Mouse (Mus musculus) MEL (cell line): ENCODE data around the gene Trmt1. TPM values are rescaled to one million over a fixed set of nuclear protein-coding genes. Genes with fewer than 3 reads are reported as not detected.
A peak's percentile ranks its signal among the peaks of the same experiment; 100 is the strongest.

Source experiments
- DNase-seq: peaks from one replicate; pipeline ENCODE4 v3.0.0; 2011; ENCODE audit warnings: low read depth, low spot score
- H3K27ac ChIP-seq: 2 replicates; pipeline ENCODE4 v1.5.1; 2012; ENCODE audit warnings: low read depth, mild to moderate bottlenecking, control low read depth, low read length, moderate library complexity; ENCODE audit not compliant: control insufficient read depth
- H3K27me3 ChIP-seq, 2 experiments: fragments of 150-350 bp in 1 of 2; sonication (generic) in 1 of 2; 2 replicates each; pipeline ENCODE4 v1.6.1; 2012; ENCODE audit warnings: low read length in 2 of 2, mild to moderate bottlenecking in 2 of 2, improper control_type of control experiment in 1 of 2, moderate library complexity in 1 of 2; ENCODE audit not compliant: insufficient read depth in 2 of 2, control insufficient read depth in 1 of 2
- H3K36me3 ChIP-seq, 2 experiments: 2 replicates each; pipeline ENCODE4 v1.6.1; 2012 to 2014; ENCODE audit warnings: low read length in 2 of 2, improper control_type of control experiment in 1 of 2, inconsistent platforms in 1 of 2, mild to moderate bottlenecking in 1 of 2; ENCODE audit not compliant: insufficient read depth in 2 of 2, control insufficient read depth in 1 of 2
- H3K4me1 ChIP-seq, 2 experiments: fragments of 150-350 bp in 1 of 2; sonication (generic) in 1 of 2; 2 replicates each; pipeline ENCODE4 v1.6.1; 2012; ENCODE audit warnings: low read length in 2 of 2, improper control_type of control experiment in 1 of 2, mild to moderate bottlenecking in 1 of 2; ENCODE audit not compliant: insufficient read depth in 2 of 2, control insufficient read depth in 1 of 2
- H3K4me3 ChIP-seq, 2 experiments: fragments of 150-350 bp in 1 of 2; sonication (generic) in 1 of 2; 2 replicates each; pipeline ENCODE4 v1.5.1; 2012; ENCODE audit warnings: low read depth in 2 of 2, low read length in 2 of 2, mild to moderate bottlenecking in 2 of 2, moderate library complexity in 2 of 2, control low read depth in 1 of 2, improper control_type of control experiment in 1 of 2; ENCODE audit not compliant: control insufficient read depth in 1 of 2, insufficient read depth in 1 of 2
- H3K79me2 ChIP-seq: 2 replicates; pipeline ENCODE4 v1.6.1; 2012; ENCODE audit warnings: mild to moderate bottlenecking, low read length, moderate library complexity; ENCODE audit not compliant: control insufficient read depth, poor library complexity, insufficient read depth
- H3K9ac ChIP-seq: 2 replicates; pipeline ENCODE4 v1.6.1; 2012; ENCODE audit warnings: low read depth, mild to moderate bottlenecking, control low read depth, low read length, moderate library complexity; ENCODE audit not compliant: control insufficient read depth, poor library complexity, severe bottlenecking
- H3K9me3 ChIP-seq: fragments of 150-350 bp; sonication (generic); replicated peaks from 2 replicates; pipeline ENCODE4 v1.6.1; 2012; ENCODE audit warnings: mild to moderate bottlenecking, low read length, improper control_type of control experiment, moderate library complexity; ENCODE audit not compliant: insufficient read depth
- CHD2 ChIP-seq: IDR thresholded peaks from 2 replicates; pipeline ENCODE4 v1.6.1; 2011; ENCODE audit warnings: low read length, improper control_type of control experiment
- CTCF ChIP-seq, 3 experiments: IDR thresholded peaks in 2 of 3; conservative IDR thresholded peaks in 1 of 3; 2 replicates each; pipeline ENCODE4 v1.5.1; 2011 to 2012; ENCODE audit warnings: low read length in 3 of 3, low read depth in 2 of 3, mild to moderate bottlenecking in 2 of 3, improper control_type of control experiment in 1 of 3, inconsistent platforms in 1 of 3, mixed read lengths in 1 of 3, moderate library complexity in 1 of 3; ENCODE audit not compliant: control insufficient read depth in 1 of 3, insufficient read depth in 1 of 3, poor library complexity in 1 of 3, severe bottlenecking in 1 of 3
- ELF1 ChIP-seq: IDR thresholded peaks from 2 replicates; pipeline ENCODE4 v1.6.1; 2014; ENCODE audit warnings: low read depth, mild to moderate bottlenecking, inconsistent platforms, low read length, improper control_type of control experiment, moderate library complexity
- GATA1 ChIP-seq: IDR thresholded peaks from 2 replicates; pipeline ENCODE4 v1.6.1; 2011; ENCODE audit warnings: low read depth, low read length, improper control_type of control experiment
- KAT2A ChIP-seq: conservative IDR thresholded peaks from 2 replicates; pipeline ENCODE4 v1.6.1; 2012; ENCODE audit warnings: low read depth, low read length, improper control_type of control experiment, inconsistent platforms
- MAX ChIP-seq: IDR thresholded peaks from 2 replicates; pipeline ENCODE4 v1.6.1; 2011; ENCODE audit warnings: low read length, improper control_type of control experiment
- MXI1 ChIP-seq: IDR thresholded peaks from 2 replicates; pipeline ENCODE4 v1.6.1; 2011; ENCODE audit warnings: mild to moderate bottlenecking, low read depth, low read length, improper control_type of control experiment
- MYC ChIP-seq: IDR thresholded peaks from 2 replicates; pipeline ENCODE4 v1.6.1; 2011; ENCODE audit warnings: low read depth, mild to moderate bottlenecking, low read length, improper control_type of control experiment, moderate library complexity
- NELFE ChIP-seq: IDR thresholded peaks from 2 replicates; pipeline ENCODE4 v1.6.1; 2011; ENCODE audit warnings: low read depth, low read length, improper control_type of control experiment
- NRF1 ChIP-seq: IDR thresholded peaks from 2 replicates; pipeline ENCODE4 v1.6.1; 2014; ENCODE audit warnings: low read depth, mild to moderate bottlenecking, inconsistent platforms, low read length, improper control_type of control experiment, moderate library complexity; ENCODE audit not compliant: poor library complexity, insufficient read depth, severe bottlenecking
- POLR2A ChIP-seq, 2 experiments: IDR thresholded peaks; 2 replicates each; pipeline ENCODE4 v1.6.1; 2011 to 2012; ENCODE audit warnings: low read length in 2 of 2, mild to moderate bottlenecking in 2 of 2, control low read depth in 1 of 2, improper control_type of control experiment in 1 of 2, low read depth in 1 of 2, moderate library complexity in 1 of 2; ENCODE audit not compliant: control insufficient read depth in 1 of 2, insufficient read depth in 1 of 2, poor library complexity in 1 of 2
- RAD21 ChIP-seq: IDR thresholded peaks from 2 replicates; pipeline ENCODE4 v1.6.1; 2011; ENCODE audit warnings: mild to moderate bottlenecking, low read depth, low read length, improper control_type of control experiment
- RCOR1 ChIP-seq: IDR thresholded peaks from 2 replicates; pipeline ENCODE4 v1.6.1; 2012; ENCODE audit warnings: low read depth, mild to moderate bottlenecking, inconsistent platforms, low read length, improper control_type of control experiment
- TAL1 ChIP-seq: IDR thresholded peaks from 2 replicates; pipeline ENCODE4 v1.6.1; 2012; ENCODE audit warnings: mild to moderate bottlenecking, inconsistent platforms, low read length, moderate library complexity, mixed read lengths
- UBTF ChIP-seq: IDR thresholded peaks from 2 replicates; pipeline ENCODE4 v1.6.1; 2012; ENCODE audit warnings: low read depth, mild to moderate bottlenecking, inconsistent platforms, low read length, improper control_type of control experiment, moderate library complexity, borderline replicate concordance; ENCODE audit not compliant: insufficient read depth
- USF1 ChIP-seq: IDR thresholded peaks from 2 replicates; pipeline ENCODE4 v1.6.1; 2014; ENCODE audit warnings: low read depth, mild to moderate bottlenecking, inconsistent platforms, low read length, improper control_type of control experiment, moderate library complexity
- USF2 ChIP-seq, 2 experiments: IDR thresholded peaks; 2 replicates each; pipeline ENCODE4 v1.6.1; 2011 to 2012; ENCODE audit warnings: improper control_type of control experiment in 2 of 2, low read length in 2 of 2, borderline replicate concordance in 1 of 2, inconsistent platforms in 1 of 2, low read depth in 1 of 2, mild to moderate bottlenecking in 1 of 2; ENCODE audit not compliant: insufficient read depth in 1 of 2
- ZC3H11A ChIP-seq: IDR thresholded peaks from 2 replicates; pipeline ENCODE4 v1.6.1; 2012; ENCODE audit warnings: low read depth, mild to moderate bottlenecking, inconsistent platforms, low read length, improper control_type of control experiment
- ZKSCAN1 ChIP-seq: IDR thresholded peaks from 2 replicates; pipeline ENCODE4 v1.6.1; 2012; ENCODE audit warnings: low read depth, mild to moderate bottlenecking, inconsistent platforms, low read length, improper control_type of control experiment, moderate library complexity
- polyA plus RNA-seq, 2 experiments: library from polyadenylated mRNA; stranded (reverse) in 1 of 2; unstranded in 1 of 2; fragments of >175 nt in 1 of 2; fragments of >200 nt in 1 of 2; gene quantifications; 2 replicates each; pipeline versions ENCODE4 v1.2.1 to v1.2.4; 2012; ENCODE audit warnings: low replicate concordance in 2 of 2, low read depth in 1 of 2; ENCODE audit not compliant: insufficient read length in 2 of 2, insufficient read depth in 1 of 2, missing spikeins in 1 of 2
- total RNA-seq: library from RNA; depleted of rRNA; stranded (reverse); fragments of 300-350 nt; gene quantifications from 2 replicates; pipeline ENCODE4 v1.2.3, GENCODE M21; 2012

The Trmt1 gene
- total and polyA plus RNA-seq, 3 experiments, result 183 to 221 TPM; not detected in 1

DNA sequence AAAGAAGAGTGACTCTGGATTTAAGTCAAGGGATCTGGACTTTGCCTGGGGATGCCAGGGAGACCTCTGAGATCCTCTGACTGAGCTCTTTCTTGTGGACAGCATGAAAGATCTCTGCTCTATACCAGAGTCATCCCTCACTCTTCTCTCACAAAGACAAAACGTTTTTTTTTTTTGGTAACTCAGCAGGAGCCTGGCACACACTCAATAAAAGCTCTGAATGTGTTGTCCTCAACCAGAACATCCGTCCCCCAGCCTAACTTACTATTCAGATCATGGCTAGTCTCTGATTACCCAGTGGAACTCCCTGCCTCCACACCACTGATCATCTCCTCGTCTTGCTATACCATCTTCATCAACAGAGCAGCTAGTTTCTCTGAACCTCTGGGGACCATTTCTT, 1.6 kb upstream of the Trmt1 start:
- Histone ChIP-seq H3K9ac (no peak overlapping the region), H3K4me1 (peaks cover 0 to 7% of the 10 kb centered on the region in 2 experiments; a peak in 2 of 4 replicates), H3K9me3 (no peaks in the 10 kb centered on the region), H3K4me3 (no peak overlapping the region), H3K27me3 (no peaks in the 10 kb centered on the region), H3K27ac (no peak overlapping the region), H3K36me3 (peaks cover 5 to 10% of the 10 kb centered on the region in 2 experiments; a peak in 3 of 4 replicates), H3K79me2 (peaks cover 76% of the 10 kb centered on the region)
- DNase-seq, result no peak
- TF ChIP-seq GATA1 (no peak), USF1 (no peak), NRF1 (no peak), MAX (no peak), KAT2A (no peak), ZKSCAN1 (no peak), RAD21 (no peak), ELF1 (no peak), POLR2A (IDR thresholded peaks at IDR 0.05; ENCODE audit: control insufficient read depth in 1 of 2, insufficient read depth in 1 of 2, low read depth in 1 of 2, low read length in 2 of 2, poor library complexity in 1 of 2) (no peak), ZC3H11A (no peak), UBTF (no peak), MYC (no peak), CHD2 (no peak), USF2 (IDR thresholded peaks at IDR 0.05; ENCODE audit: borderline replicate concordance in 1 of 2, insufficient read depth in 1 of 2, low read depth in 1 of 2, low read length in 2 of 2) (no peak), RCOR1 (no peak), NELFE (no peak), MXI1 (no peak), TAL1 (no peak)

DNA sequence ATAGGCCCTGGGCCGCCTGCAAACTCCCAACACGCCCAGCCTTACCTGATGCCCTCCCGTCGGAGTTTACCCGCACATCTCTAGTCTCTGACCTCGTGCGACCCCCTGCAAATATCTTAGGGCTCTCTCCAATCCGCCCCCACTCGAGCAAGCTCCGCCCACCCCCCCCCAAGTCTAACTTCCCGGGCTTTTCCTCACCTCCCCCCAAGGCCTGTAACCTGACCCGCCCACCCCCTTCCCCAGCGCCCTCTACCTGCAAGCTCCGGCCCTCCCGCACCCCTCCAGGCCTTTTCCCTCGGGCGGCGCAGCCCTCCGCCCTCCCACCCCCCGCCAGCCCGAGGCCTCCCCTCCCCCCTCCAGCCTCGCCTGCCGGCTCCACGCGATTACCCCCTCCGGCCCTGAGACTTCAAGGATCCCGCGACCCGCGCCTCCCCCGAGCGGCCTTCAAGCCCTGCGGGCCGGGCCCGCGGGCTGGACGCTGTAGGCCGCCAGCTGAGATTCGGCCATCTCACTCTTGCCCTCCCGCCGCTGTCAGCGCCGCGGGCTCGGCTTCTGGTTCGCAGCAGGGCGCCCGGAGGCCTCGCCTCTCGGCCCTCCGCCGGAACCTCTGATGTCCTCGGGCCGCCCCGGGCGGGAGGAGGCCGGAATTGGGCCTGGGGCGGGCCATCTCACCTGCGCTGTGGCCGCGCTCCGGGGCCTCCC, 1.0 kb downstream of the Trmt1 start:
- DNase-seq, result peak; percentile 83
- Histone ChIP-seq H3K4me1 (peaks cover 0 to 15% of the 10 kb centered on the region in 2 experiments; a peak in 2 of 4 replicates), H3K27ac (peak overlapping the region; percentile 77), H3K4me3 (peak overlapping the region; percentile 70 to 93), H3K9ac (peak overlapping the region; percentile 87), H3K36me3 (peaks cover 7 to 19% of the 10 kb centered on the region in 2 experiments), H3K9me3 (no peaks in the 10 kb centered on the region), H3K27me3 (no peaks in the 10 kb centered on the region), H3K79me2 (peaks cover 73% of the 10 kb centered on the region)
- TF ChIP-seq USF2 (IDR thresholded peaks at IDR 0.05; ENCODE audit: borderline replicate concordance in 1 of 2, insufficient read depth in 1 of 2, low read depth in 1 of 2, low read length in 2 of 2) (no peak), CTCF (IDR thresholded peaks at IDR 0.05 in 2 of 3, conservative IDR thresholded peaks at IDR 0.05 in 1 of 3; ENCODE audit: control insufficient read depth in 1 of 3, insufficient read depth in 1 of 3, low read depth in 2 of 3, low read length in 3 of 3, poor library complexity in 1 of 3, severe bottlenecking in 1 of 3) (peak in 1 of 3 experiments; percentile 57; a peak in 3 of 6 replicates)
